Mouse (Mus musculus): ENCODE results near the gene Zfp759.
"Not testable (repeated sequence)": the region's sequence is repeated elsewhere in the genome, so short reads cannot be mapped to it uniquely, and the experiment has no call there.

The Zfp759 gene

GRCm38 (mm10) chr13:67121360-67121759, at the start of gene Zfp759:
Gene Zfp759 (plus strand): TSS chr13:67121660.
- DNase-seq (ENCODE audit: low read depth), result not testable (repeated sequence)

DNA sequence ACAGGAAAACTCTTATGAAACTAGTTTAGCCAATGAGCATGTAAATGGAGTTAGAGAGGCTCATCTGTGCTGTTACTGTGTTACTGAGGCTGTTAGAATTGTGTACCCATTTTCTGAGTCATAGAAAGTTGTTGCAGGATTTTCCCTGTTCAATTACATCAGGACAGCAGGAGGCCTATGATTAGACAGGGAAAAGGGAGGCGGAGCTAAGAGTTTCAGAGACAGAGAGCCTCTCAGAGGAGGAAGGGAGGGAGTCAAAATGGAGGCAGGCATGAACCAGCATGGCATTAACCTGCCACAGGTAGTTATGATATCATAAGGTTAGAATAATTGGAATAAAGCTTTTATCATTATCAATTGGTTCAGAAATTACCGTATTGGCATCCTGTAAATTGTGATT, 48.7 kb upstream of the Zfp759 start:
- DNase-seq (ENCODE audit: low read depth), result no peak

- no peak for DNase-seq (ENCODE audit: low read depth)
Measured at GRCm38 (mm10) chr13:67077244-67077643, 44.2 kb upstream of the Zfp759 start.

DNA sequence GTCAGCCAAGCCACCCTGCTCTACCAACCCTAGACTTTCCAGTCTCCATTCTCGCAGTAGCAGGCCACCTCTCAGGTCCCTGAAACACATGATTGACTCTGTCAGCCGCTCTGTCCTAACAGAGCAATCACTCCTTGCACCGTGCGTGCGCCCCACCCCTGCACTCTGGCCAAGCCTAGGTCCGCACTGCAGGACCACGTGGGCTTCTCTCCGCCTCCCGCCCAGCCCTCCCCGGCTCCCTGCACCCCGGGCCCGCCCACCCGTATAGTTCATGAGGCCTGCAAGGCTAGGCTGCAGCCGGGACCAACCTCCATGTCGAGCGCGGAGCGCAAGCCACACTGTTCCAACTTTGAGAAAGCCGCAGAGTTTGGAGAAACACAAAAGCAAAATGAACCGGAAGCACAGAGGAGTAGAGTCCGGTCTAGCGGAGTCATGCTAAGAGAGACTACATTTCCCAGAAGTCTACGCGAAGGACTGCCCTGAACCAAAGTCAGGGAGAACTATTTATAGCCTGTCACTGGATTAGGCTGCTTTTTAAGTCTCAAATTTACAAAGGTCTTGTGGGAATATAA, 40.2 kb upstream of the Zfp759 start:
- peak; percentile 74 for DNase-seq (ENCODE audit: low read depth)

DNA sequence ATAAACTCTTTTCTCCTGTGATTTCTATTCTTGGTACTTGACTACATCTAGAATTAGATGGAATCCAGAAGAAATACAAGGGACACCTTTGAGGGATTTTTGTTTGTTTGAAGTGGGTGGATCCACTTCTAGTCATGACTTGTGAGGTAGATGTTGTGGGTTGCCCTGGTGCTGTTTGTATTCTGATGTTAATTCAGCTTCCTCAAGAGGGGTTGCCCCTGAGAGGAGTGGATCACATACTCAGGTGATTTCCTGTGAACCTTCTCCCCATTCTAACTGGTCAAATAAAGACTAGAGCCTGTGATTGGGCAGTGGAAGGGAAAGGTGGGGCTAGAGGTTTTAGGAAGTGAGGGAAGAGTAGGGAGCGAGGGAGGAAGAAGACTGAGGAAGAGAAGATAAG, 39.5 kb upstream of the Zfp759 start:
- peak; percentile 30 for DNase-seq (ENCODE audit: low read depth)

- DNase-seq (ENCODE audit: low read depth), result no peak
Measured at GRCm38 (mm10) chr13:67090154-67090553, 31.3 kb upstream of the Zfp759 start.

DNA sequence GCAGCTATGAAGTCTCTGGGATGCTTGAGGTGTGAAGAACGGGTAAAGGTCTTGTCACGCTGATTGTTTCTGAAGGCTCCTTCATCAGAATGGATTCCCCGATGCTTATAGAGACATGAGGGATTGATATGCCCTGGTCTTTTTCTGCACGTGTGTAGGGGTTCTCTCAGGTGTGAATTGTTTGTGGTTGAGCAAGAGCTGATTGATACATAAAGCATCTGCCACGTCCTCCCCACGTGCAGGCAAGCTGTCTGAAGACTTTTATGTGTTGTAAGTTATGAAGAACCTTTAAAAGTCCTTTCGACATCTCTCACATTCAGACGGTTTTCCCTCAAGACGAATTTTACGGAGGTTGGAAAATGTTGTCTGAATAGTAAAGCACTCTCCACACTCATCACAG, 23.6 kb upstream of the Zfp759 start, which contains the start of gene Zfp708:
Gene Zfp708, minus strand, starts transcription at position 101 of the 400 bp plus-strand sequence.
- DNase-seq (ENCODE audit: low read depth), result no peak

DNA sequence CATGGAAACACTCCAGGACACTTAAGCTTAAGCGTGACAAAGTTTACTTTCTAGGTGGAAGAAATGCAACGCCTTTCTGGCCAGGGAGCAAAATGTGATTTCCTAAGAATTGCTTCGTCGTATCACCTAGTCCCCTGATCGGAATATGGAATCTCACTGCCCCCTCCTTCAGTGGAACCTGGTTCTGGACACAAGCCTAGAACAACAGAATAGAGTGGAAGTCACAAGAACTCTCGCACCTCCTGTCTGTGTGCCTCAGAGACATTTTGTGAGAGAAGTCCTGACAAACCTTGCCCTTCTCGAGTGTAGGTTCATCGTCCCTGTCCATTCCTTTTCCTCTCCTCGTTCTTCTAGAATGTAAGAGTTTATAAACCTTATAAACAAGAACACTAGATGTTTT, 13.8 kb upstream of the Zfp759 start:
- no peak for DNase-seq (ENCODE audit: low read depth)

- DNase-seq (ENCODE audit: low read depth), result peak; percentile 99
Measured at GRCm38 (mm10) chr13:67108194-67108820, 13.2 kb upstream of the Zfp759 start, which contains the start of gene Gm28557. Gene Gm28557 (minus strand): TSS chr13:67108604.

GRCm38 (mm10) chr13:67108821-67109206, 12.6 kb upstream of the Zfp759 start:
- DNase-seq (ENCODE audit: low read depth), result no peak

- no peak for DNase-seq (ENCODE audit: low read depth)
Measured at GRCm38 (mm10) chr13:67112096-67112495, 9.4 kb upstream of the Zfp759 start.

- no peak for DNase-seq (ENCODE audit: low read depth)
Measured at GRCm38 (mm10) chr13:67113287-67113686, 8.2 kb upstream of the Zfp759 start.

DNA sequence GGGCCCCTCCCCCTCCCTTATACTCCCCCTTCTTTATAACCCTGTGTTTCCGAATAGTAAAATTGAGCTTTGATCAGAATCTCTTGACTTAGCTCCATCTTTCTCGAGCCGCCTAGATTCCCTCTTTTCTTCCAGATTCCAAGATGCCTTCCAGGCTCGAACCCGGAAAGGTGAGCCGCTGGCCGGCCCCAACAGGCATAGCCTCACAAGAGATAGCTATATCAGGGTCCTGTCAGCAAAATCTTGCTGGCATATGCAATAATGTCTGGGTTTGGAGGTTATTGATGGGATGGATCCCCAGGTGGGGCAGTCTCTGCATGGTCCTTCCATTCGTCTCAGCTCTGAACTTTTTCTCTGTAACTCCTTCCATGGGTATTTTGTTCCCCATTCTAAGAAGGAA, 5.3 kb upstream of the Zfp759 start, which contains the start of gene Rslcan18:
Gene Rslcan18, minus strand, starts transcription at position 101 of the 400 bp plus-strand sequence.
- DNase-seq (ENCODE audit: low read depth), result not testable (repeated sequence)

- DNase-seq (ENCODE audit: low read depth), result no peak
Measured at GRCm38 (mm10) chr13:67124460-67124859, 3.0 kb downstream of the Zfp759 start.

- not testable (repeated sequence) for DNase-seq (ENCODE audit: low read depth)
Measured at GRCm38 (mm10) chr13:67127507-67127906, 6.0 kb downstream of the Zfp759 start.

- peak; percentile 88 for DNase-seq (ENCODE audit: low read depth)
Measured at GRCm38 (mm10) chr13:67128038-67128721, 6.7 kb downstream of the Zfp759 start.

DNA sequence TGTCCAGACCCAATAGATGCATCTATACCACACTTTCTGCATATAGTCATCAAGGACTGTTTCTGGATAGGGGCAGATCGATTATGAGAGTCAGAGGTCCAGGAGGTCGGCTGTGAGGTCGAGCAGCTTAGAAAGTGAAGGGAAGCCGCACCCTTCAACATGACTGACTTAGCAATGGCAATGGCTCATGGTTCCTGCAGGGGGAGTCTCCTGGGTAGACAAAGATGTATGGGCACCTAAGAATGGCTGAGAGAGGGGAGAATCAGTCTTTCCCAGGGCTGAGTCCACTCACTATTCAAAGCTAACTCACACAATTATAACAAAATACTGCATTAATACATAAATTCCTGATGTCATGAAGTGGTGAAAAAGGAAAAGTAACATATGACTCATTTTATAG, 44.7 kb downstream of the Zfp759 start:
- DNase-seq (ENCODE audit: low read depth), result not testable (repeated sequence)

GRCm38 (mm10) chr13:67172991-67173722, 51.7 kb downstream of the Zfp759 start, which contains the start of gene Rsl1:
Gene Rsl1 (plus strand): TSS chr13:67173182.
- peak; percentile 86 for DNase-seq (ENCODE audit: low read depth)

DNA sequence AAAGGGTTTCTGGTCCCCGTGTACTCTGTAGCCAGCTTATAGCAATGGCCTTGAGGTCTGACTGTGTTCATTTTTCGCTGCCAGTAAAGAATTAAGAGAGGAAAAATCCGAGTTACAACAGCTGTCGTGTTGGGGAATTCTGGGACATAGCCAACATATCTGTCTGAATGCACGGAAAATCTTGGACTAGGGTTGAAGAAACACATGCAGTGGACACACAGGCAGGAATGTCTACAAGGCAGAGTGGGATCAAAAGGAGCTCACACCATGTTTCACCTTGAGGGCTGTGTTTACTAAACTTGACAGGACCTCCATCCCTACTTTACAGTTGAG, 52.2 kb downstream of the Zfp759 start:
- no peak for DNase-seq (ENCODE audit: low read depth)

Measured in naive thymus-derived CD4-positive, alpha-beta T cell, adult 2 months (primary cell).